Mouse (Mus musculus) hindbrain, postnatal 0 days (tissue): Measurements from ENCODE around the gene Gpx7. TPM values are rescaled to one million over a fixed set of nuclear protein-coding genes. Genes with fewer than 3 reads are reported as not detected.

Experiments used
- ATAC-seq: fragments of 200-750 bp; cut with Nextera tagmentation; 2 replicates; pipeline ENCODE4 v1.8.0; 2017; ENCODE audit warnings: mild to moderate bottlenecking, moderate TSS enrichment, moderate library complexity
- DNase-seq: peaks from one replicate; pipeline ENCODE4 v3.0.0-alpha.2; 2015; ENCODE audit warnings: low spot score
- H3K27ac ChIP-seq: fragments of 300-500 bp; sonication (generic); 2 replicates; pipeline ENCODE4 v1.5.1; 2014; ENCODE audit warnings: mild to moderate bottlenecking
- H3K27me3 ChIP-seq: fragments of 300-500 bp; sonication (generic); 2 replicates; pipeline ENCODE4 v1.6.1; 2014; ENCODE audit warnings: low read length, mixed read lengths; ENCODE audit not compliant: insufficient read depth
- H3K36me3 ChIP-seq: fragments of 300-500 bp; sonication (generic); 2 replicates; pipeline ENCODE4 v1.6.1; 2014; ENCODE audit warnings: low read length, mixed read lengths; ENCODE audit not compliant: insufficient read depth
- H3K4me1 ChIP-seq: fragments of 300-500 bp; sonication (generic); 2 replicates; pipeline ENCODE4 v1.6.1; 2014; ENCODE audit warnings: antibody characterized with exemption, low read length, mixed read lengths; ENCODE audit not compliant: insufficient read depth
- H3K4me2 ChIP-seq: fragments of 300-500 bp; sonication (generic); 2 replicates; pipeline ENCODE4 v1.6.1; 2014; ENCODE audit warnings: low read depth, mild to moderate bottlenecking, low read length, moderate library complexity, mixed read lengths
- H3K4me3 ChIP-seq: fragments of 300-500 bp; sonication (generic); 2 replicates; pipeline ENCODE4 v1.5.1; 2014; ENCODE audit warnings: low read length
- H3K9ac ChIP-seq: fragments of 300-500 bp; sonication (generic); replicated peaks from 2 replicates; pipeline ENCODE4 v1.6.1; 2014; ENCODE audit warnings: mild to moderate bottlenecking, low read length, moderate library complexity, mixed read lengths
- H3K9me3 ChIP-seq: fragments of 300-500 bp; sonication (generic); 2 replicates; pipeline ENCODE4 v1.6.1; 2016; ENCODE audit warnings: low read length, mixed read lengths
- CTCF ChIP-seq: IDR thresholded peaks from 2 replicates; pipeline ENCODE4 v1.5.1; 2016; ENCODE audit warnings: antibody characterized with exemption, control low read depth, low read depth
- WGBS: fragments of 180-500 bp; shearing (Covaris S2); extraction: QIAGEN DNeasy Blood & Tissue Kit; methylation state at CpG from one replicate; pipeline ENCODE4 v1.1.7; 2014; 5-methylcytosine and 5-hydroxymethylcytosine counted together
- polyA plus RNA-seq: library from polyadenylated mRNA; unstranded; fragments of >200 nt; fragmentation: Nextera tagmentation; extraction: Ambion mirVana; gene quantifications from 2 replicates; pipeline ENCODE4 v1.2.1, GENCODE M21; 2015
- total RNA-seq: library from RNA; depleted of rRNA; stranded (reverse); fragments of >200 nt; gene quantifications from 2 replicates; pipeline ENCODE4 v1.2.3, GENCODE M21; 2014; rRNA removed

The Gpx7 gene
- total RNA-seq (36.5 and 47.2 TPM in 2 replicates), polyA plus RNA-seq (38.6 and 38.9 TPM in 2 replicates)

GRCm38 (mm10) chr4:108406861-108407401, at the start of gene Gpx7:
Gene Gpx7 (minus strand): TSS chr4:108406961.
- DNase-seq (peak; percentile 20), ATAC-seq (peak; percentile 36; the same call in 1 of the 2 replicates)
- Histone ChIP-seq H3K9ac (peak within 1 kb of the TSS; percentile 66), H3K27ac (peak within 1 kb of the TSS; percentile 66), H3K4me1 (0 out of 2 replicates have a peak, but pooled peaks cover 3% of the 10 kb centered on the region), H3K4me3 (peak within 1 kb of the TSS; percentile 40), H3K27me3 (no peaks in the 10 kb centered on the region), H3K36me3 (no peaks in the 10 kb centered on the region), H3K4me2 (peak within 1 kb of the TSS; percentile 73), H3K9me3 (no peaks in the 10 kb centered on the region)
- no peak for TF ChIP-seq CTCF
- 9% methylated on average over 15 of the region's 15 CpGs for WGBS

- no peaks in the 10 kb centered on the region for H3K27me3 ChIP-seq
- H3K9me3 ChIP-seq: no peaks in the 10 kb centered on the region
- 78% methylated on average over 2 of the region's 2 CpGs for WGBS
- H3K4me3 ChIP-seq: no peak overlapping the region
- no peak overlapping the region for H3K4me2 ChIP-seq
- no peak for DNase-seq
- H3K36me3 ChIP-seq: no peaks in the 10 kb centered on the region
- no peak for ATAC-seq
- TF ChIP-seq CTCF: no peak
- no peak overlapping the region for H3K27ac ChIP-seq
- no peak overlapping the region for H3K9ac ChIP-seq
- H3K4me1 ChIP-seq: peaks cover 6% of the 10 kb centered on the region; the same call in 1 of the 2 replicates
Measured at GRCm38 (mm10) chr4:108456028-108456427, 49.3 kb upstream of the Gpx7 start.

DNA sequence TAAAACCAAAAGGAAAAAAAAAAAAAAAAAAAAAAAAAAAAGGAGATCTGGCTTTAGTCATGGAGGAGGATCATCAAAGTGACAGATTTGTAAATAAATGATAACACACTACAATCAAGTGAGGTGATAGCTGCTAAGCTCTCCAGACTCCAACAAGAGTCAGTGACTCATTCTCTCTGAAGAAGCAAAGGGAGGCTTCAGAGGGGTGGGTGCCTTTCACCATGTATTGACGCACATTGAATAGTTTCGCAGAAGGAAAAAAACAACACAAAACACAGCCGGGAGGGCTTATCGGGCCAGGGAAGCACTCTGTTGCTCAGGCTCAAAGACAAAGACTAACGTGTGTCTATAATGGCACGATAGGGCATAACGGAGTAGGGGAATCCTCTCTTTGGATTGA, 41.3 kb upstream of the Gpx7 start:
- Histone ChIP-seq H3K4me2 (no peak overlapping the region), H3K27ac (no peak overlapping the region), H3K27me3 (no peaks in the 10 kb centered on the region), H3K36me3 (no peaks in the 10 kb centered on the region), H3K4me1 (no peaks in the 10 kb centered on the region), H3K9ac (no peak overlapping the region), H3K9me3 (no peaks in the 10 kb centered on the region), H3K4me3 (no peak overlapping the region)
- WGBS: 75% methylated on average over 7 of the region's 7 CpGs
- DNase-seq (no peak), ATAC-seq (no peak)
- no peak for TF ChIP-seq CTCF

GRCm38 (mm10) chr4:108438082-108438840, 31.5 kb upstream of the Gpx7 start:
- Histone ChIP-seq H3K36me3 (no peaks in the 10 kb centered on the region), H3K4me3 (no peak overlapping the region), H3K27me3 (no peaks in the 10 kb centered on the region), H3K9me3 (no peaks in the 10 kb centered on the region), H3K27ac (no peak overlapping the region), H3K4me1 (no peaks in the 10 kb centered on the region), H3K9ac (no peak overlapping the region), H3K4me2 (no peak overlapping the region)
- ATAC-seq (no peak), DNase-seq (peak; percentile 7)
- TF ChIP-seq CTCF: no peak
- 69% methylated on average over 6 of the region's 6 CpGs for WGBS

GRCm38 (mm10) chr4:108436225-108436624, 29.5 kb upstream of the Gpx7 start:
- ATAC-seq (no peak), DNase-seq (no peak)
- Histone ChIP-seq H3K4me3 (no peak overlapping the region), H3K27ac (no peak overlapping the region), H3K36me3 (no peaks in the 10 kb centered on the region), H3K4me2 (no peak overlapping the region), H3K9ac (no peak overlapping the region), H3K27me3 (no peaks in the 10 kb centered on the region), H3K4me1 (no peaks in the 10 kb centered on the region), H3K9me3 (no peaks in the 10 kb centered on the region)
- TF ChIP-seq CTCF: no peak
- WGBS: 75% methylated on average over 1 of the region's 1 CpGs

- DNase-seq (no peak), ATAC-seq (no peak)
- Histone ChIP-seq H3K9ac (no peak overlapping the region), H3K9me3 (no peaks in the 10 kb centered on the region), H3K36me3 (no peaks in the 10 kb centered on the region), H3K4me1 (no peaks in the 10 kb centered on the region), H3K4me2 (no peak overlapping the region), H3K4me3 (no peak overlapping the region), H3K27me3 (no peaks in the 10 kb centered on the region), H3K27ac (no peak overlapping the region)
- no peak for TF ChIP-seq CTCF
- WGBS: 80% methylated on average over 3 of the region's 3 CpGs
Measured at GRCm38 (mm10) chr4:108435646-108436045, 28.9 kb upstream of the Gpx7 start.

DNA sequence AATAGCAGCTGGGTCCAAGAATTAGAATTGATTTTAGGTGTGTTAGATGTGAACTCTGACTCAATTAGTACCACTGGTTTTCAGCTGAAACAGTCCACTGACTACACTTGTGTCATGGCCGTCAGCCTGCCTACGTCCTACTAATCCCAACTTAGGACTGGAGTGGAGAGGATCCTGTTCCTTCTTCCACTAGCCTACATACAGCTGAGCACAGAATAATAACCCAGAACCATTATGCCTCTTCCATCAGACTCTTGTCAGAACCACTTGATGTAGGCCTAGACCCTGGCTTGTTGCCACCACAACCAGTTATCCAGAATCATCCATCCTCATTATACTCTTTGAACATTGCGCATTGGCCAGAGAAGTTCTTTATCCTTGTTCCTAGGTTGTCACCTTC, 28.0 kb upstream of the Gpx7 start:
- Histone ChIP-seq H3K27me3 (no peaks in the 10 kb centered on the region), H3K9me3 (no peaks in the 10 kb centered on the region), H3K4me3 (no peak overlapping the region), H3K9ac (no peak overlapping the region), H3K4me1 (no peaks in the 10 kb centered on the region), H3K4me2 (no peak overlapping the region), H3K27ac (no peak overlapping the region), H3K36me3 (no peaks in the 10 kb centered on the region)
- ATAC-seq: no peak
- no peak for DNase-seq
- WGBS: 95% methylated on average over 3 of the region's 3 CpGs
- TF ChIP-seq CTCF: no peak
